Mouse (Mus musculus): ENCODE measurements around the gene Prss32.

- TF ChIP-seq POLR2A (IDR thresholded peaks at IDR 0.05; ENCODE audit: low read depth, low read length) (no peak), CTCF (IDR thresholded peaks at IDR 0.05; ENCODE audit: extremely low read depth, insufficient read depth, insufficient read length, insufficient replicate concordance) (no peak)
Measured at GRCm38 (mm10) chr17:23825591-23825990, 18.1 kb upstream of the Prss32 start.
